Mouse (Mus musculus) MEL (cell line): Measurements from ENCODE around the gene Nicn1. TPM values are rescaled to one million over a fixed set of nuclear protein-coding genes. Genes with fewer than 3 reads are reported as not detected.

Experiments
- DNase-seq: peaks from one replicate; pipeline ENCODE4 v3.0.0; 2011; ENCODE audit warnings: low read depth, low spot score
- H3K27ac ChIP-seq: 2 replicates; pipeline ENCODE4 v1.5.1; 2012; ENCODE audit warnings: low read depth, mild to moderate bottlenecking, control low read depth, low read length, moderate library complexity; ENCODE audit not compliant: control insufficient read depth
- H3K27me3 ChIP-seq, 2 experiments: fragments of 150-350 bp in 1 of 2; sonication (generic) in 1 of 2; 2 replicates each; pipeline ENCODE4 v1.6.1; 2012; ENCODE audit warnings: low read length in 2 of 2, mild to moderate bottlenecking in 2 of 2, improper control_type of control experiment in 1 of 2, moderate library complexity in 1 of 2; ENCODE audit not compliant: insufficient read depth in 2 of 2, control insufficient read depth in 1 of 2
- H3K36me3 ChIP-seq, 2 experiments: 2 replicates each; pipeline ENCODE4 v1.6.1; 2012 to 2014; ENCODE audit warnings: low read length in 2 of 2, improper control_type of control experiment in 1 of 2, inconsistent platforms in 1 of 2, mild to moderate bottlenecking in 1 of 2; ENCODE audit not compliant: insufficient read depth in 2 of 2, control insufficient read depth in 1 of 2
- H3K4me1 ChIP-seq, 2 experiments: fragments of 150-350 bp in 1 of 2; sonication (generic) in 1 of 2; 2 replicates each; pipeline ENCODE4 v1.6.1; 2012; ENCODE audit warnings: low read length in 2 of 2, improper control_type of control experiment in 1 of 2, mild to moderate bottlenecking in 1 of 2; ENCODE audit not compliant: insufficient read depth in 2 of 2, control insufficient read depth in 1 of 2
- H3K4me3 ChIP-seq, 2 experiments: fragments of 150-350 bp in 1 of 2; sonication (generic) in 1 of 2; 2 replicates each; pipeline ENCODE4 v1.5.1; 2012; ENCODE audit warnings: low read depth in 2 of 2, low read length in 2 of 2, mild to moderate bottlenecking in 2 of 2, moderate library complexity in 2 of 2, control low read depth in 1 of 2, improper control_type of control experiment in 1 of 2; ENCODE audit not compliant: control insufficient read depth in 1 of 2, insufficient read depth in 1 of 2
- H3K79me2 ChIP-seq: 2 replicates; pipeline ENCODE4 v1.6.1; 2012; ENCODE audit warnings: mild to moderate bottlenecking, low read length, moderate library complexity; ENCODE audit not compliant: control insufficient read depth, poor library complexity, insufficient read depth
- H3K9ac ChIP-seq: 2 replicates; pipeline ENCODE4 v1.6.1; 2012; ENCODE audit warnings: low read depth, mild to moderate bottlenecking, control low read depth, low read length, moderate library complexity; ENCODE audit not compliant: control insufficient read depth, poor library complexity, severe bottlenecking
- H3K9me3 ChIP-seq: fragments of 150-350 bp; sonication (generic); replicated peaks from 2 replicates; pipeline ENCODE4 v1.6.1; 2012; ENCODE audit warnings: mild to moderate bottlenecking, low read length, improper control_type of control experiment, moderate library complexity; ENCODE audit not compliant: insufficient read depth
- CHD2 ChIP-seq: IDR thresholded peaks from 2 replicates; pipeline ENCODE4 v1.6.1; 2011; ENCODE audit warnings: low read length, improper control_type of control experiment
- E2F4 ChIP-seq: IDR thresholded peaks from 2 replicates; pipeline ENCODE4 v1.6.1; 2011; ENCODE audit warnings: low read depth, low read length, improper control_type of control experiment, borderline replicate concordance
- ELF1 ChIP-seq: IDR thresholded peaks from 2 replicates; pipeline ENCODE4 v1.6.1; 2014; ENCODE audit warnings: low read depth, mild to moderate bottlenecking, inconsistent platforms, low read length, improper control_type of control experiment, moderate library complexity
- ETS1 ChIP-seq: IDR thresholded peaks from 2 replicates; pipeline ENCODE4 v1.6.1; 2012; ENCODE audit warnings: low read depth, mild to moderate bottlenecking, inconsistent platforms, low read length, improper control_type of control experiment, moderate library complexity
- GABPA ChIP-seq: IDR thresholded peaks from 2 replicates; pipeline ENCODE4 v1.6.1; 2012; ENCODE audit warnings: low read depth, mild to moderate bottlenecking, inconsistent platforms, low read length, improper control_type of control experiment, moderate library complexity
- GATA1 ChIP-seq: IDR thresholded peaks from 2 replicates; pipeline ENCODE4 v1.6.1; 2011; ENCODE audit warnings: low read depth, low read length, improper control_type of control experiment
- HCFC1 ChIP-seq: IDR thresholded peaks from 2 replicates; pipeline ENCODE4 v1.6.1; 2012; ENCODE audit warnings: low read depth, mild to moderate bottlenecking, inconsistent platforms, low read length, improper control_type of control experiment, moderate library complexity
- KAT2A ChIP-seq: conservative IDR thresholded peaks from 2 replicates; pipeline ENCODE4 v1.6.1; 2012; ENCODE audit warnings: low read depth, low read length, improper control_type of control experiment, inconsistent platforms
- MAFK ChIP-seq: IDR thresholded peaks from 2 replicates; pipeline ENCODE4 v1.6.1; 2011; ENCODE audit warnings: low read depth, mild to moderate bottlenecking, low read length, improper control_type of control experiment, borderline replicate concordance
- MAX ChIP-seq: IDR thresholded peaks from 2 replicates; pipeline ENCODE4 v1.6.1; 2011; ENCODE audit warnings: low read length, improper control_type of control experiment
- MXI1 ChIP-seq: IDR thresholded peaks from 2 replicates; pipeline ENCODE4 v1.6.1; 2011; ENCODE audit warnings: mild to moderate bottlenecking, low read depth, low read length, improper control_type of control experiment
- MYB ChIP-seq: IDR thresholded peaks from 2 replicates; pipeline ENCODE4 v1.6.1; 2011; ENCODE audit warnings: mild to moderate bottlenecking, low read depth, low read length, improper control_type of control experiment
- MYC ChIP-seq: IDR thresholded peaks from 2 replicates; pipeline ENCODE4 v1.6.1; 2011; ENCODE audit warnings: low read depth, mild to moderate bottlenecking, low read length, improper control_type of control experiment, moderate library complexity
- NELFE ChIP-seq: IDR thresholded peaks from 2 replicates; pipeline ENCODE4 v1.6.1; 2011; ENCODE audit warnings: low read depth, low read length, improper control_type of control experiment
- POLR2A ChIP-seq, 2 experiments: IDR thresholded peaks; 2 replicates each; pipeline ENCODE4 v1.6.1; 2011 to 2012; ENCODE audit warnings: low read length in 2 of 2, mild to moderate bottlenecking in 2 of 2, control low read depth in 1 of 2, improper control_type of control experiment in 1 of 2, low read depth in 1 of 2, moderate library complexity in 1 of 2; ENCODE audit not compliant: control insufficient read depth in 1 of 2, insufficient read depth in 1 of 2, poor library complexity in 1 of 2
- POLR2AphosphoS2 ChIP-seq: IDR thresholded peaks from 2 replicates; pipeline ENCODE4 v1.6.1; 2011; ENCODE audit warnings: low read length, improper control_type of control experiment
- RCOR1 ChIP-seq: IDR thresholded peaks from 2 replicates; pipeline ENCODE4 v1.6.1; 2012; ENCODE audit warnings: low read depth, mild to moderate bottlenecking, inconsistent platforms, low read length, improper control_type of control experiment
- SIN3A ChIP-seq: IDR thresholded peaks from 2 replicates; pipeline ENCODE4 v1.6.1; 2012; ENCODE audit warnings: low read length, improper control_type of control experiment, inconsistent platforms
- SMC3 ChIP-seq: IDR thresholded peaks from 2 replicates; pipeline ENCODE4 v1.6.1; 2011; ENCODE audit warnings: low read depth, low read length, improper control_type of control experiment
- TBP ChIP-seq: IDR thresholded peaks from 2 replicates; pipeline ENCODE4 v1.8.0; 2011; ENCODE audit warnings: low read depth, low read length, improper control_type of control experiment
- ZC3H11A ChIP-seq: IDR thresholded peaks from 2 replicates; pipeline ENCODE4 v1.6.1; 2012; ENCODE audit warnings: low read depth, mild to moderate bottlenecking, inconsistent platforms, low read length, improper control_type of control experiment
- ZMIZ1 ChIP-seq: IDR thresholded peaks from 2 replicates; pipeline ENCODE4 v1.6.1; 2012; ENCODE audit warnings: low read depth, mild to moderate bottlenecking, inconsistent platforms, low read length, improper control_type of control experiment, moderate library complexity
- polyA plus RNA-seq, 2 experiments: library from polyadenylated mRNA; stranded (reverse) in 1 of 2; unstranded in 1 of 2; fragments of >175 nt in 1 of 2; fragments of >200 nt in 1 of 2; gene quantifications; 2 replicates each; pipeline versions ENCODE4 v1.2.1 to v1.2.4; 2012; ENCODE audit warnings: low replicate concordance in 2 of 2, low read depth in 1 of 2; ENCODE audit not compliant: insufficient read length in 2 of 2, insufficient read depth in 1 of 2, missing spikeins in 1 of 2
- total RNA-seq: library from RNA; depleted of rRNA; stranded (reverse); fragments of 300-350 nt; gene quantifications from 2 replicates; pipeline ENCODE4 v1.2.3, GENCODE M21; 2012; rRNA removed

The Nicn1 gene
- total RNA-seq (1.6 and 2.0 TPM in 2 replicates), polyA plus RNA-seq (1 to 10 TPM in 1 of 2 experiments, not detected in 1; 4.7 TPM)

- peaks cover 0 to 3% of the 10 kb centered on the region in 2 experiments; a peak in 1 of 4 replicates for H3K4me1 ChIP-seq
- peak within 1 kb of the TSS; percentile 64 for H3K27ac ChIP-seq
- H3K27me3 ChIP-seq = no peaks in the 10 kb centered on the region
- no peaks in the 10 kb centered on the region for H3K9me3 ChIP-seq
- TF ChIP-seq GATA1 (peak; percentile 86), ZMIZ1 (peak; percentile 50; the same call in 1 of the 2 replicates), NELFE (peak; percentile 69), MYC (0 out of 2 replicates have a peak, but pooled peaks have one; percentile 53), ELF1 (peak; percentile 63; the same call in 1 of the 2 replicates), SIN3A (peak; percentile 89), ETS1 (no peak), TBP (peak; percentile 87), MAFK (no peak), HCFC1 (peak; percentile 100), KAT2A (peak; percentile 95), POLR2AphosphoS2 (peak; percentile 50; the same call in 1 of the 2 replicates), RCOR1 (peak; percentile 22; the same call in 1 of the 2 replicates), SMC3 (no peak), CHD2 (peak; percentile 84), POLR2A (IDR thresholded peaks at IDR 0.05; ENCODE audit: control insufficient read depth in 1 of 2, insufficient read depth in 1 of 2, low read depth in 1 of 2, low read length in 2 of 2, poor library complexity in 1 of 2) (peak; percentile 54 to 86; a peak in 2 of 4 replicates), MAX (peak; percentile 14; the same call in 1 of the 2 replicates), E2F4 (no peak), ZC3H11A (no peak), MXI1 (peak; percentile 67), GABPA (0 out of 2 replicates have a peak, but pooled peaks have one; percentile 9), MYB (peak; percentile 85)
- no peaks in the 10 kb centered on the region for H3K79me2 ChIP-seq
- DNase-seq = peak; percentile 98
- H3K36me3 ChIP-seq = peaks cover 0 to 3% of the 10 kb centered on the region in 2 experiments; a peak in 2 of 4 replicates
- peak within 1 kb of the TSS; percentile 74 to 81 for H3K4me3 ChIP-seq
- peak within 1 kb of the TSS; percentile 66 for H3K9ac ChIP-seq
Observed at GRCm38 (mm10) chr9:108290016-108290750, at the start of gene Nicn1. TSS of gene Nicn1 (plus strand) at chr9:108290429.
